Mouse (Mus musculus): ENCODE data around the gene Olfr1082. TPM values are rescaled to one million over a fixed set of nuclear protein-coding genes. Genes with fewer than 3 reads are reported as not detected.

The Olfr1082 gene
- polyA plus RNA-seq (2012), result not detected in 2 replicates

GRCm38 (mm10) chr2:86598866-86599265, at the start of gene Olfr1082:
Olfr1082 (minus strand) TSS chr2:86598966.

GRCm38 (mm10) chr2:86639625-86640024, 40.9 kb upstream of the Olfr1082 start, which contains the start of gene Olfr1084:
Olfr1084 (minus strand) TSS chr2:86639725.

GRCm38 (mm10) chr2:86558135-86558534, 40.6 kb downstream of the Olfr1082 start, which contains the start of gene Olfr1080:
Olfr1080 (minus strand) TSS chr2:86558235.

Other genes with a start within 250 kb of the Olfr1082 start
- not detected in 2 replicates for gene Olfr1055, start 248.7 kb downstream of the Olfr1082 start, polyA plus RNA-seq (2012)
- not detected in 2 replicates for gene Olfr1056, start 236.5 kb downstream of the Olfr1082 start, polyA plus RNA-seq (2012)
- not detected in 2 replicates for gene Olfr1057, start 220.6 kb downstream of the Olfr1082 start, polyA plus RNA-seq (2012)
- not detected in 2 replicates for gene Olfr1058, start 210.4 kb downstream of the Olfr1082 start, polyA plus RNA-seq (2012)
- gene Olfr1061, start 184.9 kb downstream of the Olfr1082 start, polyA plus RNA-seq (2012), result not detected in 2 replicates
- gene Olfr1062, start 172.2 kb downstream of the Olfr1082 start, polyA plus RNA-seq (2012), result not detected in 2 replicates
- gene Olfr1065, start 148.4 kb downstream of the Olfr1082 start, polyA plus RNA-seq (2012), result not detected in 2 replicates
- gene Olfr1066, start 142.7 kb downstream of the Olfr1082 start, polyA plus RNA-seq (2012), result not detected in 2 replicates
- gene Olfr228, start 111.6 kb downstream of the Olfr1082 start, polyA plus RNA-seq (2012), result not detected in 2 replicates
- not detected in 2 replicates for gene Olfr1076, start 90.5 kb downstream of the Olfr1082 start, polyA plus RNA-seq (2012)
- gene Olfr1079, start 56.5 kb downstream of the Olfr1082 start, polyA plus RNA-seq (2012), result not detected in 2 replicates
- gene Olfr1080, start 40.7 kb downstream of the Olfr1082 start, polyA plus RNA-seq (2012), result not detected in 2 replicates
- not detected in 2 replicates for gene Olfr1084, start 40.8 kb upstream of the Olfr1082 start, polyA plus RNA-seq (2012)
- not detected in 2 replicates for gene Olfr1085, start 63.1 kb upstream of the Olfr1082 start, polyA plus RNA-seq (2012)
- gene Olfr1086, start 81.1 kb upstream of the Olfr1082 start, polyA plus RNA-seq (2012), result not detected in 2 replicates
- gene Olfr1087, start 99.4 kb upstream of the Olfr1082 start, polyA plus RNA-seq (2012), result not detected in 2 replicates
- gene Olfr1089, start 134.7 kb upstream of the Olfr1082 start, polyA plus RNA-seq (2012), result not detected in 2 replicates
- not detected in 2 replicates for gene Olfr1090, start 160.0 kb upstream of the Olfr1082 start, polyA plus RNA-seq (2012)
- gene Olfr1093, start 183.5 kb upstream of the Olfr1082 start, polyA plus RNA-seq (2012), result not detected in 2 replicates
- gene Olfr141, start 211.1 kb upstream of the Olfr1082 start, polyA plus RNA-seq (2012), result not detected in 2 replicates
- gene Olfr1094, start 225.7 kb upstream of the Olfr1082 start, polyA plus RNA-seq (2012), result not detected in 2 replicates

All from megakaryocyte-erythroid progenitor cell, adult 5 weeks (primary cell).